In genomic region chr13:65113239-65113638, GRCm38 (mm10) we compare ENCODE assay signal across 8 mouse cellular contexts. TPM values are rescaled to one million over a fixed set of nuclear protein-coding genes. Genes with fewer than 3 reads are reported as not detected.
DNase-seq lines count a peak whose midpoint lies in the region; ATAC-seq lines count a peak whose summit lies in the region.

No protein-coding gene starts in this region.

- DNase-seq in kidney, adult 9 months = no peak
- DNase-seq in cerebellum, adult 9-11 months = peak; percentile 9
- no peak for DNase-seq in urinary bladder, adult 2 months (ENCODE audit: low spot score)
- no peak for DNase-seq in adrenal gland, adult 18-20 months (ENCODE audit: low spot score in 2 of 2)
- no peak for DNase-seq in thymus, postnatal 4 days

- H3K4me1 ChIP-seq in kidney, embryonic 15.5 days = peaks cover 6% of the 10 kb centered on the region; the same call in 1 of the 2 replicates
- peaks cover 17% of the 10 kb centered on the region for H3K4me1 ChIP-seq in hindbrain, embryonic 15.5 days (replicated peaks)
- H3K4me1 ChIP-seq in midbrain, embryonic 15.5 days = peaks cover 21% of the 10 kb centered on the region

- H3K9me3 ChIP-seq in kidney, embryonic 15.5 days (replicated peaks) = 0 out of 2 replicates have a peak, but pooled peaks cover under 1% of the 10 kb centered on the region
- no peaks in the 10 kb centered on the region for H3K9me3 ChIP-seq in hindbrain, embryonic 15.5 days
- no peaks in the 10 kb centered on the region for H3K9me3 ChIP-seq in midbrain, embryonic 15.5 days

- peak overlapping the region; percentile 62 for H3K4me2 ChIP-seq in kidney, embryonic 15.5 days
- H3K4me2 ChIP-seq in hindbrain, embryonic 15.5 days = peak overlapping the region; percentile 83
- H3K4me2 ChIP-seq in midbrain, embryonic 15.5 days = peak overlapping the region; percentile 60

- 0 out of 2 replicates have a peak overlapping the region, but pooled peaks have one; percentile 88 for H3K9ac ChIP-seq in kidney, embryonic 15.5 days
- peak overlapping the region; percentile 88 for H3K9ac ChIP-seq in hindbrain, embryonic 15.5 days
- H3K9ac ChIP-seq in midbrain, embryonic 15.5 days = peak overlapping the region; percentile 58

- no peaks in the 10 kb centered on the region for H3K36me3 ChIP-seq in kidney, embryonic 15.5 days
- H3K36me3 ChIP-seq in hindbrain, embryonic 15.5 days = no peaks in the 10 kb centered on the region
- no peaks in the 10 kb centered on the region for H3K36me3 ChIP-seq in midbrain, embryonic 15.5 days (replicated peaks)

- H3K27me3 ChIP-seq in kidney, embryonic 15.5 days = no peaks in the 10 kb centered on the region
- no peaks in the 10 kb centered on the region for H3K27me3 ChIP-seq in hindbrain, embryonic 15.5 days
- no peaks in the 10 kb centered on the region for H3K27me3 ChIP-seq in midbrain, embryonic 15.5 days (replicated peaks)

- peak overlapping the region; percentile 85 for H3K4me3 ChIP-seq in kidney, embryonic 15.5 days (replicated peaks)
- peak overlapping the region; percentile 81 for H3K4me3 ChIP-seq in hindbrain, embryonic 15.5 days
- peak overlapping the region; percentile 81 for H3K4me3 ChIP-seq in midbrain, embryonic 15.5 days

- WGBS in kidney, embryonic 15.5 days = 59% methylated on average over 3 of the region's 3 CpGs
- 59% methylated on average over 3 of the region's 3 CpGs for WGBS in hindbrain, embryonic 15.5 days
- WGBS in midbrain, embryonic 15.5 days = 62% methylated on average over 3 of the region's 3 CpGs

- peak; percentile 38; the same call in 1 of the 2 replicates for ATAC-seq in kidney, embryonic 15.5 days (replicated peaks; ENCODE audit: low FRiP score)
- ATAC-seq in hindbrain, embryonic 15.5 days (ENCODE audit: low FRiP score, low read depth) = peak; percentile 63
- peak; percentile 75 for ATAC-seq in midbrain, embryonic 15.5 days (replicated peaks)

- peak overlapping the region; percentile 94 for H3K27ac ChIP-seq in kidney, embryonic 15.5 days
- H3K27ac ChIP-seq in hindbrain, embryonic 15.5 days (replicated peaks) = peak overlapping the region; percentile 86
- peak overlapping the region; percentile 80 for H3K27ac ChIP-seq in midbrain, embryonic 15.5 days

RNA-seq across cellular contexts. Expression of gene Mfsd14b, which starts 0.5 kb away (rescaled TPM):
- polyA plus RNA-seq in kidney, embryonic 15.5 days (2015; fragmentation: Nextera tagmentation; extraction: Ambion mirVana) = 54.5 and 55.7 TPM in 2 replicates
- 31.1 and 32.9 TPM in 2 replicates for polyA plus RNA-seq in hindbrain, embryonic 15.5 days (2015; fragmentation: Nextera tagmentation; extraction: Ambion mirVana)
- 31.4 and 33.3 TPM in 2 replicates for polyA plus RNA-seq in midbrain, embryonic 15.5 days (2015; fragmentation: Nextera tagmentation; extraction: Ambion mirVana)
- 24.6 and 26.8 TPM in 2 replicates for polyA plus RNA-seq in urinary bladder, adult 2 months (2012; rRNA removed)
- total RNA-seq in adrenal gland, adult 18-20 months (2021) = 10 to 100 TPM; 33.9 to 46.3 TPM

RNA-seq across cellular contexts. Expression of gene Olfr465-ps1, which starts 24.6 kb away (rescaled TPM):
- not detected in 2 replicates for polyA plus RNA-seq in kidney, embryonic 15.5 days (2015; fragmentation: Nextera tagmentation; extraction: Ambion mirVana)
- polyA plus RNA-seq in hindbrain, embryonic 15.5 days (2015; fragmentation: Nextera tagmentation; extraction: Ambion mirVana) = not detected in 2 replicates
- polyA plus RNA-seq in midbrain, embryonic 15.5 days (2015; fragmentation: Nextera tagmentation; extraction: Ambion mirVana) = not detected in 2 replicates
- not detected in 2 replicates for polyA plus RNA-seq in urinary bladder, adult 2 months (2012; rRNA removed)
- total RNA-seq in adrenal gland, adult 18-20 months (2021) = not detected

RNA-seq across cellular contexts. Expression of gene Olfr466, which starts 36.8 kb away (rescaled TPM):
- polyA plus RNA-seq in kidney, embryonic 15.5 days (2015; fragmentation: Nextera tagmentation; extraction: Ambion mirVana) = not detected in 2 replicates
- polyA plus RNA-seq in hindbrain, embryonic 15.5 days (2015; fragmentation: Nextera tagmentation; extraction: Ambion mirVana) = not detected in 2 replicates
- not detected in 2 replicates for polyA plus RNA-seq in midbrain, embryonic 15.5 days (2015; fragmentation: Nextera tagmentation; extraction: Ambion mirVana)
- polyA plus RNA-seq in urinary bladder, adult 2 months (2012; rRNA removed) = not detected in 2 replicates
- not detected for total RNA-seq in adrenal gland, adult 18-20 months (2021)
